Mouse (Mus musculus): ENCODE data around the gene Tmem235.

DNA sequence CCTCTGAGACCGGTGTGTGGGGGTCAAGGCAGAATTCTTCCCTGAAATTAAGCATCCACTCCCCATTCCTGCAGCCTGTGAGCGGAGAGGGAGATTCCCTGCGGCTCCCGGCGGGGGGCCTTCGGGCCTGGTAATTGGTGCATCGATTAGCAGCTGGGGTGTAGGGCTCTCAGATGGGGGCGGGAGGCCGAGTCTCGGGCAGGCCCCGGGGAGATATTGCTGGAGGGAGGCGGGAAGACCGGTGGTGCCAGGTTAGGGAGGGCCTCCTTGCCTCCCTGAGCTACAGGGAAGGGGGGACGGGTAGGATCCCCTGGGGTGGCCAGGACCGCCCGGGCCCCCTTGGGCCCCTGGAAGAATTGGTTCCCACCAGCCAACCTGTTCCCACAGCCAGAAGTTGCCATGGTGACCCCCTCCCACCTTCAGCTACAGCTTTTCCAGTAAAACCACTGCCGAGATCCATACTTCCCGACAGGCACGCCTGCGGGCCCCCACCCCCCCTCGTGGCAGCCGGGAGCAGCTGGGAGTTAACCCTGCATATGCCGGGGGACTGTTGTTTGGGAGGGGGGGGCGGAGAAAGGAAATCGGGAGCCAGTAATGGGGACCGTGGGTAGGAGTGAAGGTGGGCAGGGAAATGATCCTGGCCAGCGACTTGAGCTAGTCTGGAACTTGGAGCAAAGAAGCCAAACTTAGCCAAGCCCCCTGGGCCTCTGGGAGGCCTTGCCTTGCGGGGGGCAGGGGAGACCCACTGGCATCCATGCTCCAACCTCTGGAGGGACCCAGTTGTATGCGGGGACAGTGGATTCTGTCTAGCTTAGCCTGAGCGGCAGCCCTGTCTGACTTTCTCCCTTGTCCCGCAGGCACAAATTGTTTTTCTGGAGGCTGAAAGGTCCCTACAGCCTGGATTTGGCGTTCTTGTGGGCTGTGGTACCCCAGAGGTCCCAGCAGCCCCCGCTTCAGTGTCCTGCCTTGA lies 28.6 kb downstream of the Tmem235 start:
- TF ChIP-seq CTCF (IDR thresholded peaks at IDR 0.05; ENCODE audit: extremely low read depth, insufficient read depth, low read length) (no peak), POLR2A (IDR thresholded peaks at IDR 0.05; ENCODE audit: extremely low read depth, insufficient read depth, low read length) (no peak)

Data from cortical plate, adult 2 months (tissue).